Mouse (Mus musculus) liver, embryonic 12.5 days (tissue): ENCODE measurements around the gene Sap30l. TPM values are rescaled to one million over a fixed set of nuclear protein-coding genes. Genes with fewer than 3 reads are reported as not detected.

Experiments used
- ATAC-seq: fragments of 200-750 bp; cut with Nextera tagmentation; 2 replicates; pipeline ENCODE4 v1.8.0; 2017; ENCODE audit warnings: moderate number of reproducible peaks, mild to moderate bottlenecking, moderate library complexity
- H3K27ac ChIP-seq: fragments of 300-500 bp; sonication (generic); 2 replicates; pipeline ENCODE4 v1.5.1; 2016; ENCODE audit warnings: mild to moderate bottlenecking
- H3K27me3 ChIP-seq: fragments of 300-500 bp; sonication (generic); replicated peaks from 2 replicates; pipeline ENCODE4 v1.6.1; 2016; ENCODE audit warnings: mild to moderate bottlenecking, moderate library complexity
- H3K36me3 ChIP-seq: fragments of 300-500 bp; sonication (generic); 2 replicates; pipeline ENCODE4 v1.6.1; 2016; ENCODE audit warnings: mild to moderate bottlenecking, moderate library complexity
- H3K4me1 ChIP-seq: fragments of 300-500 bp; sonication (generic); 2 replicates; pipeline ENCODE4 v1.6.1; 2016
- H3K4me2 ChIP-seq: fragments of 300-500 bp; sonication (generic); 2 replicates; pipeline ENCODE4 v1.6.1; 2016; ENCODE audit warnings: mild to moderate bottlenecking, moderate library complexity
- H3K4me3 ChIP-seq: fragments of 300-500 bp; sonication (generic); 2 replicates; pipeline ENCODE4 v1.5.1; 2016; ENCODE audit warnings: mild to moderate bottlenecking, moderate library complexity
- H3K9ac ChIP-seq: fragments of 300-500 bp; sonication (generic); 2 replicates; pipeline ENCODE4 v1.6.1; 2016; ENCODE audit warnings: mild to moderate bottlenecking, moderate library complexity
- H3K9me3 ChIP-seq: fragments of 300-500 bp; sonication (generic); replicated peaks from 2 replicates; pipeline ENCODE4 v1.6.1; 2016; ENCODE audit warnings: mild to moderate bottlenecking, moderate library complexity
- WGBS: fragments of 180-500 bp; shearing (Covaris S2); methylation state at CpG from one replicate; pipeline ENCODE4 v1.1.7; 2016; ENCODE audit not compliant: insufficient replicate concordance; 5-methylcytosine and 5-hydroxymethylcytosine counted together
- polyA plus RNA-seq: library from polyadenylated mRNA; unstranded; fragments of >200 nt; fragmentation: Nextera tagmentation; extraction: Ambion mirVana; gene quantifications from 2 replicates; pipeline ENCODE4 v1.2.1, GENCODE M21; 2016

Sap30l gene
- polyA plus RNA-seq, 1 experiment from 2014 or later, result 9.2 TPM

GRCm38 (mm10) chr11:57850931-57851330 lies 49.5 kb downstream of the Sap30l start:
- no peak for ATAC-seq
- H3K4me2 ChIP-seq, result no peak overlapping the region
- no peak overlapping the region for H3K9ac ChIP-seq
- H3K36me3 ChIP-seq, result no peaks in the 10 kb centered on the region
- no peaks in the 10 kb centered on the region for H3K4me1 ChIP-seq
- H3K4me3 ChIP-seq, result no peak overlapping the region
- H3K27ac ChIP-seq, result no peak overlapping the region
- 42% methylated on average over 3 of the region's 3 CpGs for WGBS
- H3K9me3 ChIP-seq, result no peaks in the 10 kb centered on the region
- peaks cover 35% of the 10 kb centered on the region for H3K27me3 ChIP-seq

GRCm38 (mm10) chr11:57853571-57853970 lies 52.1 kb downstream of the Sap30l start:
- Histone ChIP-seq H3K4me1 (no peaks in the 10 kb centered on the region), H3K4me2 (no peak overlapping the region), H3K9ac (no peak overlapping the region), H3K27me3 (peaks cover 40% of the 10 kb centered on the region), H3K27ac (no peak overlapping the region), H3K9me3 (no peaks in the 10 kb centered on the region), H3K36me3 (no peaks in the 10 kb centered on the region), H3K4me3 (no peak overlapping the region)
- 57% methylated on average over 6 of the region's 6 CpGs for WGBS
- no peak for ATAC-seq

- Histone ChIP-seq H3K4me2 (no peak overlapping the region), H3K9ac (no peak overlapping the region), H3K4me3 (no peak overlapping the region), H3K9me3 (0 out of 2 replicates have a peak, but pooled peaks cover 4% of the 10 kb centered on the region), H3K4me1 (no peaks in the 10 kb centered on the region), H3K27ac (no peak overlapping the region), H3K36me3 (no peaks in the 10 kb centered on the region), H3K27me3 (peaks cover 20% of the 10 kb centered on the region)
- whole genome bisulfite sequencing, result 55% methylated on average over 4 of the region's 4 CpGs
- no peak for ATAC-seq
Observed at GRCm38 (mm10) chr11:57857709-57858108, 56.3 kb downstream of the Sap30l start.

Other genes with a start within 250 kb of the Sap30l start
- gene Galnt10, start 156.2 kb upstream of the Sap30l start, polyA plus RNA-seq, result 34.2 and 36.3 TPM in 2 replicates
- 1.6 and 3.0 TPM in 2 replicates for gene Hand1, start 31.2 kb downstream of the Sap30l start, polyA plus RNA-seq
- gene Larp1, start 207.4 kb downstream of the Sap30l start, polyA plus RNA-seq, result 41.6 and 42.4 TPM in 2 replicates